Mouse (Mus musculus) small intestine, adult 2 months (tissue): Measurements from ENCODE around the gene Lrrc17.

Experiments used
- CTCF ChIP-seq: fragments of 200-500 bp; IDR thresholded peaks from 2 replicates; pipeline ENCODE4 v1.5.1; 2012; ENCODE audit warnings: low read depth, mild to moderate bottlenecking, control low read depth, inconsistent platforms, low read length, moderate library complexity, mixed read lengths; ENCODE audit not compliant: insufficient replicate concordance, insufficient read length; ENCODE audit errors: extremely low read depth
- POLR2A ChIP-seq: fragments of 200-500 bp; IDR thresholded peaks from 2 replicates; pipeline ENCODE4 v1.6.1; 2012; ENCODE audit warnings: low read depth, mild to moderate bottlenecking, control low read depth, inconsistent platforms, low read length, moderate library complexity

DNA sequence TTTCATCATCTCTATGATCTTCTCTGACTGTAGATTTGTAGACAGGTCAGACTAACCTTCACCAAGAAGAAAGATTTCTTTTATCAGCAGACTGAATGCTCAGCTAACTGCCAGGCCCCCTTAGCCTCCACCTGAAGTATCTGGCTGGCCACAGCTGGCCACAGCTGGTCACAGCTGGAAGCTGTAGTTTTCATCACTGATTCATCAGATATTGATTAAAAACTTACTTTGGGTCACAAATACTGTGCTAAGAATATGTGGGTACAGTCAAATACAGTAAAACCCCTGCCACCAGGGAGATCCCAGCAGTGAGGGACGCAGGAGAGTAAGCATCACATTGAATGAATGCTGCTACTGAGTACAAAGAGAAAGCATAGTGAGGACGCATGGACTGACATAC is 11.2 kb upstream of the Lrrc17 start:
- TF ChIP-seq CTCF (no peak), POLR2A (no peak)
